Mouse (Mus musculus) midbrain, embryonic 14.5 days (tissue): ENCODE measurements at regions not wholly inside any gene's neighbourhood (a gene's known extent, or its start where the extent isn't known, plus 50 kb on each side); places are given as distances from the start of the nearest gene placed in this dataset.

ENCODE experiments used
- ATAC-seq: fragments of 200-750 bp; cut with Nextera tagmentation; 2 replicates; pipeline ENCODE4 v1.8.0; 2017; ENCODE audit warnings: moderate number of reproducible peaks, moderate library complexity; ENCODE audit not compliant: low FRiP score, low TSS enrichment
- DNase-seq: peaks from one replicate; pipeline ENCODE4 v3.0.0-alpha.2; 2015
- H3K27ac ChIP-seq: fragments of 300-500 bp; sonication (generic); replicated peaks from 2 replicates; pipeline ENCODE4 v1.5.1; 2014; ENCODE audit warnings: mild to moderate bottlenecking, low read depth, low read length, moderate library complexity
- H3K27me3 ChIP-seq: fragments of 300-500 bp; sonication (generic); 2 replicates; pipeline ENCODE4 v1.6.1; 2014; ENCODE audit warnings: low read length, control low read depth, mixed read lengths; ENCODE audit not compliant: control insufficient read depth, insufficient read depth
- H3K36me3 ChIP-seq: fragments of 300-500 bp; sonication (generic); 2 replicates; pipeline ENCODE4 v1.6.1; 2014; ENCODE audit warnings: low read length, control low read depth; ENCODE audit not compliant: control insufficient read depth, insufficient read depth
- H3K4me1 ChIP-seq: fragments of 300-500 bp; sonication (generic); 2 replicates; pipeline ENCODE4 v1.6.1; 2014; ENCODE audit warnings: mild to moderate bottlenecking, antibody characterized with exemption, low read length, control low read depth; ENCODE audit not compliant: control insufficient read depth, insufficient read depth
- H3K4me2 ChIP-seq: fragments of 300-500 bp; sonication (generic); 2 replicates; pipeline ENCODE4 v1.6.1; 2014; ENCODE audit warnings: mild to moderate bottlenecking, low read length, moderate library complexity
- H3K4me3 ChIP-seq: fragments of 300-500 bp; sonication (generic); replicated peaks from 2 replicates; pipeline ENCODE4 v1.5.1; 2014; ENCODE audit warnings: low read depth, low read length
- H3K9ac ChIP-seq: fragments of 300-500 bp; sonication (generic); replicated peaks from 2 replicates; pipeline ENCODE4 v1.6.1; 2014; ENCODE audit warnings: mild to moderate bottlenecking, low read length, moderate library complexity
- H3K9me3 ChIP-seq: fragments of 300-500 bp; sonication (generic); 2 replicates; pipeline ENCODE4 v1.6.1; 2016; ENCODE audit warnings: low read length, control low read depth, mixed read lengths; ENCODE audit not compliant: control insufficient read depth
- WGBS: fragments of 180-500 bp; shearing (Covaris S2); extraction: QIAGEN DNeasy Blood & Tissue Kit; methylation state at CpG from one replicate; pipeline ENCODE4 v1.1.7; 2014; 5-methylcytosine and 5-hydroxymethylcytosine counted together

GRCm38 (mm10) chr15:10767535-10767934, 53.1 kb upstream of the Rai14 start:
- WGBS: 89% methylated on average over 6 of the region's 6 CpGs
- Histone ChIP-seq H3K4me2 (no peak overlapping the region), H3K27me3 (no peaks in the 10 kb centered on the region), H3K4me3 (no peak overlapping the region), H3K4me1 (no peaks in the 10 kb centered on the region), H3K9ac (no peak overlapping the region), H3K9me3 (no peaks in the 10 kb centered on the region), H3K36me3 (no peaks in the 10 kb centered on the region), H3K27ac (no peak overlapping the region)
- ATAC-seq (no peak), DNase-seq (no peak)

GRCm38 (mm10) chr15:10770410-10771310, 56.2 kb upstream of the Rai14 start:
- Histone ChIP-seq H3K4me2 (no peak overlapping the region), H3K4me3 (no peak overlapping the region), H3K9ac (no peak overlapping the region), H3K27me3 (no peaks in the 10 kb centered on the region), H3K27ac (no peak overlapping the region), H3K9me3 (no peaks in the 10 kb centered on the region), H3K36me3 (no peaks in the 10 kb centered on the region), H3K4me1 (no peaks in the 10 kb centered on the region)
- no peak for DNase-seq
- no peak for ATAC-seq
- 82% methylated on average over 5 of the region's 5 CpGs for WGBS

DNA sequence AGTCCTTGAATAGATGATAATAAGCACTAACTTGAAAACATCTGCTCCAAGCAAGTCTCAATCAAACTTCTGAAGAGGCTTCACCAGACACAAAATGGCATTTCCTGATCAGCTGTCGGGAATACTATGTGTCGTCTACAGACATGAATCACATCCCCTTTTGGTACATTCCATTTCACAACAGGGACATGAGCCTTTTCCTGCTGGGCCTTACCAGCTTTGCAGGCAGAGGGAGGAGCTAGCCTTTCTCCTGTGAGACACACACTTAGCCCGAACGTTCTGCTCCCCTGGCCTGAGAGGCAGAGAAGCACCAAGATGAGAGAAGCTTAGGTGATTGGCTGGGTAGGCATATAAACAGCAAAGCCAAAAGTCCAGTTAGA, 56.9 kb upstream of the Rai14 start:
- Histone ChIP-seq H3K4me2 (no peak overlapping the region), H3K4me3 (no peak overlapping the region), H3K4me1 (no peaks in the 10 kb centered on the region), H3K9ac (no peak overlapping the region), H3K27ac (no peak overlapping the region), H3K9me3 (no peaks in the 10 kb centered on the region), H3K36me3 (no peaks in the 10 kb centered on the region), H3K27me3 (no peaks in the 10 kb centered on the region)
- DNase-seq (no peak), ATAC-seq (no peak)
- WGBS: 68% methylated on average over 4 of the region's 4 CpGs

- Histone ChIP-seq H3K4me3 (no peak overlapping the region), H3K27ac (no peak overlapping the region), H3K27me3 (no peaks in the 10 kb centered on the region), H3K4me1 (no peaks in the 10 kb centered on the region), H3K9me3 (no peaks in the 10 kb centered on the region), H3K9ac (no peak overlapping the region), H3K4me2 (no peak overlapping the region), H3K36me3 (no peaks in the 10 kb centered on the region)
- WGBS: 83% methylated on average over 13 of the region's 13 CpGs
- ATAC-seq (no peak), DNase-seq (no peak)
These were observed 65.7 kb upstream of the Rai14 start for GRCm38 (mm10) chr15:10779941-10780620.

DNA sequence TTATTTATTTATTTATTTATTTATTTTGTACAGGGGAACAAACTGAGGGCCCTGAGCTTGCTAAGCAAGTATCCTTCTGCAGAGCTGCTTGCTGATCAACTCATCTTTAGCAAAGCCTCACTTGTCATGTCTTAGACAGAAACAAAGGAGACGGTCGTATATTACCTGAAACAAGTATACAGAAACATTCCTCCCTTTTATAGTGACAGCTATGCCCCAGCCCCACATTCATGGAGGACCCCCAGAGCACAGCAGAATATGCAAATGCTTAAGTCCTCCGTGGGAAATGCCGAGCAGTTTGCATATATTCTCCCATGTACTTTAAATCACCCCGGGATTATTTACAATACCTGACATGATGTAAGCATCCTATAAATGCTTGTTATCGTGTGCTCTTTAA, 74.9 kb upstream of the Rai14 start:
- Histone ChIP-seq H3K27me3 (no peaks in the 10 kb centered on the region), H3K9me3 (no peaks in the 10 kb centered on the region), H3K36me3 (no peaks in the 10 kb centered on the region), H3K27ac (no peak overlapping the region), H3K9ac (no peak overlapping the region), H3K4me1 (no peaks in the 10 kb centered on the region), H3K4me2 (no peak overlapping the region), H3K4me3 (no peak overlapping the region)
- ATAC-seq (no peak), DNase-seq (no peak)
- 64% methylated on average over 6 of the region's 6 CpGs for WGBS

DNA sequence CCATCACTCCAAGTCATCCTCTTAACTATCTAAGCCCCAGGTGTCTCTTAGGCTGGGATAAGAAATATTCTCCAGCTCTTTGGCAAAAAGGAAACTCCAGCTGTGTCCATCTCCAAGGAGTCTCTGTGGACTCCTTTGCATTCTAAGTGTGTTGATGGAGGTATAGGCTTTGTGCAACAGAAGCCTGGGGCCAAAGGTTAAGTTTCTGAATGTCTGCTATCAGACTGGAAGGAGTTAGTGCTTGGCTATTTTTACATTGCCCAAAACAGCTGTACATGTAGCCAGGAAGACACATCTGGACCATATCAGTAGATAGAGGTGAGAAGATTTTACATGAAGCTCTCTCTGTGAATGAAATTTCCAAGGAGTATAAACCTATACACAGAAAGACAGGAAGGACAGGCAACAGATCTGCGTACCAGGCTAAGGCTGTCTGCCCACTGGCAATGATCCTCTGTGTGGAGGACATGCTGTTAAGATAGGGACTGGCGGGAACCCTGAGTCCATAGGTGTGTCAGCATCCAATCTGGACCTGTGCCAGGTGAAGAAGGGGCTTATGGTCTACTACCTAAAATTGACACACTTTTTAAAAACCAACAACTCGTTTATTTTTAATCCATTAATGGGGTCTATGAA, 76.6 kb upstream of the Rai14 start:
- Histone ChIP-seq H3K9me3 (no peaks in the 10 kb centered on the region), H3K4me3 (no peak overlapping the region), H3K4me1 (no peaks in the 10 kb centered on the region), H3K4me2 (no peak overlapping the region), H3K36me3 (no peaks in the 10 kb centered on the region), H3K27ac (no peak overlapping the region), H3K9ac (no peak overlapping the region), H3K27me3 (no peaks in the 10 kb centered on the region)
- DNase-seq (no peak), ATAC-seq (no peak)
- WGBS: 90% methylated on average over 3 of the region's 3 CpGs

- H3K9me3 ChIP-seq: no peaks in the 10 kb centered on the region
- ATAC-seq: peak; percentile 13; the same call in 1 of the 2 replicates
- H3K4me1 ChIP-seq: no peaks in the 10 kb centered on the region
- no peak overlapping the region for H3K9ac ChIP-seq
- H3K27ac ChIP-seq: no peak overlapping the region
- 74% methylated on average over 3 of the region's 3 CpGs for WGBS
- H3K4me3 ChIP-seq: no peak overlapping the region
- no peaks in the 10 kb centered on the region for H3K36me3 ChIP-seq
- no peaks in the 10 kb centered on the region for H3K27me3 ChIP-seq
- no peak for DNase-seq
- H3K4me2 ChIP-seq: no peak overlapping the region
These were observed 77.2 kb upstream of the Rai14 start for GRCm38 (mm10) chr15:10791516-10792112.

DNA sequence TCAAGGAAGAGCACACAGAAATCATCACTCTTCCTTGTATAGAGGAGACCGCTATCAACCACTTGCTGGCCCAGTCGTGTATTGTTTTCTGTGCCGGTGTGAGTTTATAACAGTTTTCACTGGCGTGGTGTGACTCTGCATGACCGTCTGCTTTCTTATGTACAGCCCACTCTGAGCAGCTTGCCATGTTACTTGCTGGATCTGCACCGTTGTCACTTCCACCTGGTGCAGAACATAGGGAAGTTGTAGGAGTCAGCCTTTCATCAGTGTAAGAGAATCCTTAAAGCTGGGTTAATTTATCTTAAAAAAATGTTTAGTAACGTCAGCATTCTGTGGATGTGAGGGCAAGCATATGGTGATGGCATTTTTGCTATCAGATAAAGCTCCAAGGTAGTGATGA, 77.7 kb upstream of the Rai14 start:
- Histone ChIP-seq H3K27me3 (no peaks in the 10 kb centered on the region), H3K4me1 (no peaks in the 10 kb centered on the region), H3K36me3 (no peaks in the 10 kb centered on the region), H3K9ac (no peak overlapping the region), H3K4me3 (no peak overlapping the region), H3K27ac (no peak overlapping the region), H3K4me2 (no peak overlapping the region), H3K9me3 (no peaks in the 10 kb centered on the region)
- 89% methylated on average over 7 of the region's 7 CpGs for WGBS
- ATAC-seq (no peak), DNase-seq (no peak)
